Mouse (Mus musculus): ENCODE data around the gene Osbpl10.
A peak's percentile ranks its signal among the peaks of the same experiment; 100 is the strongest.

Osbpl10 gene

GRCm38 (mm10) chr9:115096481-115096880 lies 118.1 kb downstream of the Osbpl10 start:
- DNase-seq, result peak; percentile 35

- no peak for DNase-seq
These were observed 119.0 kb downstream of the Osbpl10 start for GRCm38 (mm10) chr9:115097340-115097739.

GRCm38 (mm10) chr9:115100181-115100915 lies 122.0 kb downstream of the Osbpl10 start:
- DNase-seq, result no peak

- DNase-seq, result peak; percentile 13
These were observed 129.1 kb downstream of the Osbpl10 start for GRCm38 (mm10) chr9:115107430-115107829.

GRCm38 (mm10) chr9:115110655-115111054 lies 132.3 kb downstream of the Osbpl10 start:
- no peak for DNase-seq

- DNase-seq, result peak; percentile 28
These were observed 138.9 kb downstream of the Osbpl10 start for GRCm38 (mm10) chr9:115117314-115117713.

GRCm38 (mm10) chr9:115120276-115120675 lies 141.9 kb downstream of the Osbpl10 start:
- no peak for DNase-seq

GRCm38 (mm10) chr9:115120678-115121224 lies 142.4 kb downstream of the Osbpl10 start:
- peak; percentile 32 for DNase-seq

GRCm38 (mm10) chr9:115127342-115127741 lies 149.0 kb downstream of the Osbpl10 start:
- peak; percentile 51 for DNase-seq

GRCm38 (mm10) chr9:115133926-115134325 lies 155.6 kb downstream of the Osbpl10 start:
- DNase-seq, result no peak

GRCm38 (mm10) chr9:115134736-115135135 lies 156.4 kb downstream of the Osbpl10 start:
- no peak for DNase-seq

- DNase-seq, result no peak
These were observed 157.0 kb downstream of the Osbpl10 start for GRCm38 (mm10) chr9:115135352-115135751.

- no peak for DNase-seq
These were observed 159.5 kb downstream of the Osbpl10 start for GRCm38 (mm10) chr9:115137858-115138257.

- DNase-seq, result peak; percentile 24
These were observed 161.4 kb downstream of the Osbpl10 start for GRCm38 (mm10) chr9:115139597-115140332.

GRCm38 (mm10) chr9:115147141-115147540 lies 168.8 kb downstream of the Osbpl10 start:
- DNase-seq, result no peak

GRCm38 (mm10) chr9:115147586-115148355 lies 169.4 kb downstream of the Osbpl10 start:
- no peak for DNase-seq

- no peak for DNase-seq
These were observed 170.8 kb downstream of the Osbpl10 start for GRCm38 (mm10) chr9:115149011-115149756.

- no peak for DNase-seq
These were observed 183.2 kb downstream of the Osbpl10 start for GRCm38 (mm10) chr9:115161591-115161990.

- DNase-seq, result peak; percentile 70
These were observed 184.7 kb downstream of the Osbpl10 start for GRCm38 (mm10) chr9:115163031-115163430.

- no peak for DNase-seq
These were observed 185.3 kb downstream of the Osbpl10 start for GRCm38 (mm10) chr9:115163693-115164092.

GRCm38 (mm10) chr9:115164351-115164750 lies 186.0 kb downstream of the Osbpl10 start:
- no peak for DNase-seq

- no peak for DNase-seq
These were observed 187.6 kb downstream of the Osbpl10 start for GRCm38 (mm10) chr9:115165996-115166395.
